Mouse (Mus musculus): ENCODE measurements around the gene Tbcd. TPM values are rescaled to one million over a fixed set of nuclear protein-coding genes. Genes with fewer than 3 reads are reported as not detected.

The Tbcd gene
- total RNA-seq, 2 experiments from 2014 or later: 60.4 to 65.8 TPM

DNA sequence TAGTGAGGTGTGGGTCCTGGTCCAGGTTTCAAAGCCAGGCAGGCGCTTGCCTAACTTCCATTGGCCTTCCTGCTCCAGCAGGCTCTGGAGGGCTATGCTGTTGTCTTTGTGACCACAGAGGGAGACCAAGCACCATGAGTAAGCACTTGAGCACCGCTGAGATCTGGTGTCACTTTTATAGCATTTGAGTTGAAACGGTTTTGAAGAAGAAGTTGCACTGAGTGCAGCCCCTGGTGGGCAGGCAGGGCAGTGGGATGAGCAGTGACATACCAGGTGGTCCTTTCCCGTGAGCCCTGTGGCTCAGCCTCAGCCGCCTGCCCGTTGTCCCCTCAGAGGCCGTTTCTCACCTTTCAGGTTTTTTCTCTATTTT, 108.5 kb downstream of the Tbcd start:
- no peak for DNase-seq (ENCODE audit: low spot score in 2 of 2)

DNA sequence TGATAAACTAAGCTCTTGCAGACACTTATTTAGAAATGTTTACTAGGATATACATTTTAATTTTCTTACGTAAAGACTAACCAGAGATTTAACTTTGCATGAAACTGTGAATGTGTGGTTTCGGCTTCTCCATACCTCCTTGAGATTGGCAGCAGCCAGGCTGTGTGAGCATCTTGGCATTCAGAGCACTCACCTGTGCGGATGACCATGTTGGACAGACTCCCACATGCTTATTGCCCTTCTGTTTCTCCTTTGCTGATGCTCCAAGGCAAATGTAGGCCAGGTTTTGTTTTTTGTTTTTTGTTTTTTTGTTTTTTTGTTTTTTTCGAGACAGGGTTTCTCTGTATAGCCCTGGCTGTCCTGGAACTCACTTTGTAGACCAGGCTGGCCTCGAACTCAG, 111.6 kb downstream of the Tbcd start:
- no peak for DNase-seq (ENCODE audit: low spot score in 2 of 2)

DNA sequence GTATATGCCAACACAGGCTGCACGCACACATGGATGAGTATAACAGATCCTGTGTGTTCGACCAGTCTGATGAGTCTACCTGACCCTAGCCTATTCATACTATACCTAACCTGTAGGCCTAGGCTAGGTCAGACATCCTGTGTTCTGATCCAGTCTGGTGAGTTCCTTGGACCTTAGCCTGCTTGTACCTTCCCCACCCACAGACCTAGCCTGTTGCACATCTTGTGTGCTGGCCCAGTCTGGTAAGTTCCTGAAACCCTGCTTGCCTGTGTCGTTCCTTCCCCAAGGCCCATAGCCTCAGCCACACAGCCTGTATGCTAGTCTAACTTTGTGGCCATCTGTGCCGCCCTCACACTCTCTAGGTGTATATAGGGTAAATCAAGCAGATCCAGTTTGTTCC, 112.5 kb downstream of the Tbcd start:
- no peak for DNase-seq (ENCODE audit: low spot score in 2 of 2)

DNA sequence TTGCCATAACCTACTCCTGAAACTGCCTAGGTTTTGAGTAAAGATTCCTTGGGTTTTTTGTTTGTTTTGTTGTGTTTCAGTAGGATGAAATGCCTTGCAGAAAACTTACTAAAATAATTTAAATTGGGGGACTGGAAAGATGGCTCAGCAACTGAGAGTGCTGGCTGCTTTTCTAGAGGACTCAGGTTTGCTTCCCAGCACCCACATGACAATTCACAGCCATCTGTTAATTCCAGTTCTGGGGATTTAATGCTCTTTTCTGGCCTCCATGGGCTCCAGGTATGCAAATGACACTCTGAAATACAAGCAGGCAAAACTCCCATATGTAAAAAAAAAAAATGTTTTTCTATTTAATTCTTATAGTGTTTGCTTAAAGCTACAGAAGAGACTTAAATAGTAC, 130.1 kb downstream of the Tbcd start:
- DNase-seq (ENCODE audit: low spot score in 2 of 2): no peak

DNA sequence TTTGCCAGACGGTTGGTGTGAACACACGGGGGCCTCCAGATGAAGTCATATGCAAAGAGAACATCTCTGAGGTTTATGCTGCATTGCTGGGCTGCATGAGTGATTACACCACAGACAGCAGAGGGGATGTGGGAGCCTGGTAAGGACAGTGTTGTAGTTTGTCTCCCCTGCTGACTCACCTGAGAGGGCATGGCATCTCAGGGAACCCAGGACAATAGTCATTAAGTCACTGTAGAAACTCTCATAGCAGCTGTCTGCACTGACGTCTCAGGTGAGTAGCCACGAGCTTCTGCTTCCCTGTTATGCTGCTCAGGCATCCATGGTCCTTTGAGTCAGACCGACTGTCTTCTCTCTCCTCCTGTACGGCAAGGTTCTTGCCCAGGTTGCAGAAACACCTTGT, 145.5 kb downstream of the Tbcd start:
- no peak for DNase-seq (ENCODE audit: low spot score in 2 of 2)

DNA sequence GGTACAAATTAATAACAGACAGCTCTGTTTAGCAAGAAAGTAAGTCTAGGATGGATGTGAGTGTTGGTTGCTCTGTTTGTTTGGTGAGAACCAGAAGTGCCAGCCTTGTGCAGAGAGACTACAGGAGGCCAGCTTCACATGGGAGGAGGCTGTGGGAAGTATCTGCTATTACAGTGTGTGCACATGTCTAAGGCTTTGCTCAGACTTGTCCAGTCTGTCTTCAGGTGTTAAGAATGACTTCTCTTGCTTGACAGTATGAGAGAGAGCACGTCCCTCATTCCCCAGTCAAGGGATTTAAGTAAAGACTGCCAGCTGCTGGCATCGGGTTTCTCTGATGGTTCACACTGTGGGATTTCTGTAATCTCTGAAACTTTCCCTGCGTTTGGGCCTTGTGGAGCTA, 149.7 kb downstream of the Tbcd start:
- no peak for DNase-seq (ENCODE audit: low spot score in 2 of 2)

DNA sequence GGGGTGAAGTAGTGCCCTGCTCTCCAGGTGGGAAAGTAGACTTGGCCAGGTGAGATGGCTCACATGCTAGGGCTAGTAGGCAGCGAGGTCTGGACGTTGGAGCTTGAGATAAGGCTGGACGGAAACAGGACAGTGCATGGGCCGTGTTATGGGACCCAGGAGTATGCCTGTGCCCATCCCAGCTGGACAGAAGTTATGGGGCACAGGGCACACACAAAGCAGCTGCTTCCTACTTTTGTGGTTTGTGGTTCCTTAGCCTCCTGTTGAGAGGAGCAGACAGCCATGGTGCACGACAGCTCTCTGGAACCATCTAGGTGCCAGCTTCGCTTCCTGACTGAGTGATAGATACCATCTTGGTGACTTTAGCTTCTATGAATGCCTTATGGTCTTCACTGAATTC, 153.9 kb downstream of the Tbcd start:
- DNase-seq (ENCODE audit: low spot score in 2 of 2): no peak

DNA sequence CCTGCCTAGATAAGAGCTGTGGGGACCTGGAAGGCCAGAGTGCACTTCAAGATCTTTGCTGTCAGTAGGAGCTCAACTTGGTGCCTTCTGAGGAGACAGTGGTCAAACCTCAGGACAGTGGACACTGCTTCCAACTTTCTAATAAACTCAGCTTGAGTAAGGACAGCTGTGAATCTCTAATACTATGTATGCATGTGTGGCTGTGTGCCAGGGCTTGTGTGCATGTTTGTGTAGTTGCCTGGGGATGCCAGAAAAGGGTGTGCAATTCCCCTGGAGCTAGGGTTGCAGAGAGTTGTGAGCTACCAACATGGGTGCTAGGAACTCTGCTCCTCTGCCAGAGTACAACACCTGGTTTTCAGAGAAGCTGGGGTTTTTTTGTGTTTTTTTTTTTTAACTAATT, 159.2 kb downstream of the Tbcd start:
- no peak for DNase-seq (ENCODE audit: low spot score in 2 of 2)

DNA sequence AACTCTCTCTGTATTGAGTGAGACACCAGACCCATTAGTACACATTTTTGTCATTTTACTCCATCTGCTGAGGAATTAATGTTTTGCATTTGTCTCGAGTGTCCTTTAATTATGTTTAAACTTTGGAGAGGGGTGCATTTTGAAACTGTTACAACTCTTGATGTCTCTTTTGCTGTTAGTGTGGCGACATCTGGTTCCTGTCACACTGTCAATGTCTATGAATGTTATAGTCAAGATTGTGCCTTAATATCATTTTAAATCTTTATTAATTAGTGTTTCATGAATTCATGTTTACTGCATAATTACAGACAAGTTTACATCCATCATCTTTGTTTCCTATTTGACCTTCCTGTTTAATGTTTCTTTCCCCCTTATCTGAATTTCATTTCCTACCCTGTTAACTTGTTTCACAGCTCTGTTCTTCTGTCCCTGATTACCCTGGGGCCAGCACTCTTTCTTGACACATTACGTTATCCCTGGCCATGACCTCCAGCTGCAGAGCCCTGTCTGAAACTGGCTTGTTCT, 164.3 kb downstream of the Tbcd start:
- DNase-seq (ENCODE audit: low spot score in 2 of 2): no peak

DNA sequence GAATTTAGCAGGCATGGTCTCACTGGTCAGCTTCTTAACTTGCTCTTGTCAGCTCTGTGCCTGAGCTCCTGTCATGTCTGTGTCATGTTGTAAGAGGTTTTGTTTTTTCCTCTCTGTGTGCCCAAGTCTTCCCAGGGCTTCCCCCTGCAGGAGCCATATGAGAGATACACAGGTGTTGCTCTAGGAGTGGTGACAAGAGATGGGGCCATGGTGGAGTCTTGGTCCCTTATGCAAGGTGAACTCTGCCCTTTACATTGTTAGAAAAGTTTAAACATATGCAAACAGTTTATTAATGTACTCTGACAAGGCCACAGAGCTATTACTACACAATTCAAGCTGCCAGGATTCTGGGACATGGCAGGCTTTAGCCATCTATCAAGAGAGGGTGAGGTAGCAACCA, 164.8 kb downstream of the Tbcd start:
- no peak for DNase-seq (ENCODE audit: low spot score in 2 of 2)

DNA sequence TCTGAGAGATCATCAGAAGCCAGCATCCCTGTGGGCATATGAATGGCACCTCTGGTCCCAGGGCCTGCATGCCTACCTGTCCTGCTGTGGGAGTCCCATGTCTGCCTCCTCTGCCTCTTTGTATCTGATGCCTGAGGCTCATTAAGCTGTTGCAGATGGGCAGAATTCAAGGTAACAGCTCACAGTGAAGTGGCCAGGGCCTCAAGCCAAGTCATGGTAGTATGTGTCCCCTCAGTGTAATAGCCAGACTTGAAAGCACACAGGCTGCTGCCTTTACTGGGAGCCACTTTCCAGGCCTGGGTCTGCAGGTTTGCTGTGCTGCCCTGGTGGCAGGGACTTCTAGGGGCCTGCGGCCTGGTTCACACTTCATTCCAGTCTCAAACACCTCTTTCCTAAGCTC, 165.6 kb downstream of the Tbcd start:
- no peak for DNase-seq (ENCODE audit: low spot score in 2 of 2)

DNA sequence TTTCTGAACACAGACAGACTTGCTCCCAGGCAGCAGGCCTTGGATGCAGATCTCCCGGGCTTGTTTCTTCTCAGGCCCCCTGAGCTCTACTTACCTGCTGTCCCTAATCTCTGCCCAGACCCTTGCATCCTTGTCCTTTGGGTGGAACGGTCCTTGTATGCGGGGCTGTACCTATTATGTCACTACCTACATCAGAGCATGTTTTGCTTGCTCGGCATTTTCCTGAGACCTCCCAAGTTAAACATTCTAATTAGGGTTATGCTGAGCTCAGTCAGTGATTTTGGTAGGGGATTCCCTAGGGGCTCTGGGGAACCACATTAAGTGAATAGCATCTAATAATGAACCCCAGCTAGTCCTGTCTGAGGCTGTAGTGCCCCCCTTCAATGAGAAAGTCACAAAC, 173.3 kb downstream of the Tbcd start:
- DNase-seq (ENCODE audit: low spot score in 2 of 2): no peak

DNA sequence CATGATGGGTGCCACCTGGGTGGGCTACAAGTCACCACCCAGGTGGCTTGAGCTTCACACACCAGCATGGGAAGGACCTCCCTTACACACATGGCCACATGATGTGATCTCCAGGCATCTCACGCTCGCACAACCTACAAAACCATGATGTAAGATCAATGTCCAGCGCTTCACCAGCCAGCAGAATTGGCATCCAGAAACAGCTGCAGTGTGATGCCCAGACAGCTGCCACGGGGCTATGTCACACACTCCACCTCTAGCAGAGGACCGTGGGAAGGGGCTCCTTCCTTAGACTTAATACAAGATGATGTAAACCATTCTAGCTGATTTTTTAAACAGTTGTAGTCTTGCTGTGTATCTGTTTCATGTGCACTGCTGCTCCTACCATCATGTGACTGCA, 175.8 kb downstream of the Tbcd start:
- DNase-seq (ENCODE audit: low spot score in 2 of 2): no peak

DNA sequence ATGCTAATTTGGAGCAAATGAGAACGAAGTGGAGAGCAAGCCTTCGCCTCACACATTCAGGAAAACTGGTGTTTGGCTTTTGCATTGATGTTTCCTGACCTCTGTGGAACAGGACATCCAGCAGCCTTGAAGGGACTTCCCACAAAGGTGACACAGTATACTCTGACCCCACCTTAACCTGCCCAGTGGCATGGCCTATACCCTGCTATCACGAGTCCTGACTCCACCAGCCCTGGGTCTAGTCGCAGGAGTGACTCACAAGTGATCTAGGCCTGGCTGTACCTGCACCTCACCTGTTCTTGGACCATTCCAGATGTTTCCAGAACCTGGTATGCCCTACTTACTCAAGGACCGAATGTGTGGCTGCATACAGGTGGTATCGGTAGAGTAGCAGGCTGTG, 177.8 kb downstream of the Tbcd start:
- DNase-seq (ENCODE audit: low spot score in 2 of 2): no peak

DNA sequence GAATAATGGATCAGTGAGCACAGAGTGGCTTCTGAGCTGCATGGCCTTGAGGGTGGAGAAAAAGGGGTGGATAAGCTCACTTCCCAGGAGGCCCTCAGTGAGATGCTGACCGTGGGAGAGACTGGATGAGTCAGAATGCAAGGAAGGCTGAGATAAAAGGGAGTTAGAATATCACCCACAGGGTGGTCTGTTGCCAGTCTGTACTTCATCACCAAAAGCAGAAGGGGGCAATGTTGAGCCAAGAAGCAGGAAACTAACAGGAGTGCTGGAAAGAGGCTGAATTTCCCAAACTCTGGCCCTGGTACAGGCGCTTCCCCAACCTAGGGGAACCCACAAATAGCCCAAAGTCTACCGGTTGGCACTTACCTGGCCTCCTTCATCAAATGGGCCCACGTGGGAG, 178.7 kb downstream of the Tbcd start:
- DNase-seq (ENCODE audit: low spot score in 2 of 2): peak in 1 of 2 experiments; percentile 28

DNA sequence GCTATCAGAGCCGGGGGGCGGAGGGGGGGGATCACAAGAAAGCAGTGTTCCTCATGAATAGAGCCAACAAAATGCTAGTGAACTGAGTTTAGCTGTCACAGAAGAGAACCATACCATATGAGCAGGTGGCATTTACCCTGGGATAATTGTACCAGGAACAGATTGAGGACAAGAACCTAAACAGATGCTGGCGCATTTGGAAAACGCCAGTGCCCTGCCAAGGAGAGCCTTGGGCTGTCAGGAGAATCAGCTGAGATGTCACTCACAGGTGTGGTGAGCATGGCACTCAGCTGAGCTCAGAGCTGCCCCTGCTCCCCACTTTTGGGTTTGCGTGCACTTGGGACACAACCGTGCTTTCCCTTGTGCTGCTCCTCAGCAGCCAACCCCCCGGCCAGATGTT, 179.7 kb downstream of the Tbcd start:
- no peak for DNase-seq (ENCODE audit: low spot score in 2 of 2)

DNA sequence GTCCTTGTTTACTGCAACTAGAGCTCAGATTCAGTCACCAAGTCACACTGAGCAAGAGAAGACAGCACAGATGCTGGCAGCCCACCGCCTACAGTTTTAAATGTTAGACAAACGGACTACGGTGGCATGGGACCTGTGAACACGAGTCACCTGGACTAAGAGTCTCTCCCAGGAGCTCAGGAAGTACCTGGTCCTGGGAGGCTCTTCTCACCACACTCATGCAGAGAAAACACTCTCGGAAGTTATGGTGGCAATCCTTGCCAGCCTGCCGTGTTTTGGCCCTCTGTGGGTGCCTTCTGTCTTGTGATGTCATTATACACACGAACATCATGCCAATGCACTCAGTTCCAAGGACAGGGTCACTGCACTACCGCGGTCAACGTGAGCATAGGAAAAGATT, 184.9 kb downstream of the Tbcd start:
- DNase-seq (ENCODE audit: low spot score in 2 of 2): no peak

DNA sequence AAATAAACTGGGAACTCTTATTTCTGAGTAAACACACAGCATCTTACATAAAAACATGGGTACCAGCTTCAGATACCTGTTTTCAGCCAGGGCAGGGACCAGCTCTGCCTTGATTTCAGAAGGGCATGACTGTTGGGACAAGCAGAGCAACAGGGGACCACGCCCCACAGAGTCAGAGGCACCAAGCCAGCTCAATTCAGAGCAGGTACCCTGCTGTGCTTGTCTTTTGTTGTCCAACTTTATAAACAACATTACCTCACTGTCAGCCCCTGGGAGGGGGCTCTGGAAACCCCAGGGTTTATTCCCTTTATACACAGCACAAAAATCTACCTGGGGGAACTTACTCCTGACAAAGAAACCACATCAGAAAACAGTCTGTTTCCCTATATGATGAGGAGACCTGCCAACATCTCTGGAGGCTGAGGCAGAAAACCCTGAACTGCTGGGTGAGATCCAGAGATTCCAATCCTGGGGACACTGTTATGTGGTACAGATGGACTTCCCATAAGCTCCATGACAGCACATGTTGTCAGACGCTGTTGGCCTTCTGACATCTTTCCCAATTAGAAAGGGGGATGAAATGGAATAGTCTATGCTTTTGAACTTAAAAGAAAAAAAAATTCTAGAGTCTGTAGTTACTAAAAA, 189.9 kb downstream of the Tbcd start:
- DNase-seq (ENCODE audit: low spot score in 2 of 2): no peak

DNA sequence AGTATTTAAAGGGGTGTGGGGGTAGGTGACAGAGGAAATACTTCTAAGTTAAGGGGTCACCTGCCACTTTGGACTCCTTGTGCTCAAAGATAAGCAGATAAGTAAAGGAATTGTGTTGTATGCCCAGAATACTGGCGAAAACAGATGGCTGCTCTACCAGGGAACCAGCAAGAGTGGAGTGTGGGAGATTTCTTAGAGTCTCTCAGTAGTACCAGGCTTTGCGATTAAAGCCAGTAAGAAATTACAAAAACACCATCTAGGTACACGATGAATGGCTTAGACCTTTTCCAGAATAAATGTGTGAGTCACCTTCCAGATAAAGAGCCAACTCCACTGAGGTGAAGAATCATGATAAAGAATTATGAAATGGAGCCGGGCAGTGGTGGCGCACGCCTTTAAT, 193.6 kb downstream of the Tbcd start:
- DNase-seq (ENCODE audit: low spot score in 2 of 2): no peak

DNA sequence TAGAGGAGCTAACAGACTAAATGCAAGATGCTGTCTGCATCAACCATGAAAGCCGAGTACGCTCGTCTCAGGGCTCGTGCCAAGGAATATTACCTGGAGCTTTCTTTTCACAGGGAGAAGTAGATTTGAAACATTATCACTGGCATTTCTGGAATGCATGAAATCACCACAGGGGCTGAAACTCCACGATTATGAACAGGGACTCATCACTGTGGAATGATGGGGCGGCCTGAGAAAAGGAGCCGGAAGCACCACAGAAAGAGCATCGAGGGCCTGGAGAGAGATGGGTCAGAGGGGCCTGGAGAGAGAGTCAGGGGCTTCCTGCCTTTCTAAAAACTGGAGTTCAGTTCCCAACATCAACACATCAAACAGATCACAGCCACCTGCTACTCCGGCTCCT, 195.6 kb downstream of the Tbcd start:
- no peak for DNase-seq (ENCODE audit: low spot score in 2 of 2)

DNA sequence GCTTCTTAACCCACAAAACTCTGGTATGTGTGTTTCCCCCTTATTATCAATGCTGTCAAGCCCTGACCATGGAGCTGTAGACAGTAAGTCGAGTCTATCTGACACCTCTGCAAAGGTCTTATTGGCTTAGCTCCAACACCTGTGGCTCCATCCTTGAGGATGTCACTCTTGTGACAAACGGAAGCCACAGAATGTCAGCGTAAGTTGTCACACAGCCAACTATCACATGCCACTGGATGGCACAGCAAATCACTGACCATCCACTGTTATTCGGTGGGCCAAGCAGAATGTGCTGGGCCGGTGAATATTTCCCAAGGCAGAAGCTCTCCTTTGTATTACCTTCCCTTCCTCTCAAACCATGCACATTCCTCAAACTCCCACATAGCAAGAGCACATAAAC, 196.4 kb downstream of the Tbcd start:
- no peak for DNase-seq (ENCODE audit: low spot score in 2 of 2)

DNA sequence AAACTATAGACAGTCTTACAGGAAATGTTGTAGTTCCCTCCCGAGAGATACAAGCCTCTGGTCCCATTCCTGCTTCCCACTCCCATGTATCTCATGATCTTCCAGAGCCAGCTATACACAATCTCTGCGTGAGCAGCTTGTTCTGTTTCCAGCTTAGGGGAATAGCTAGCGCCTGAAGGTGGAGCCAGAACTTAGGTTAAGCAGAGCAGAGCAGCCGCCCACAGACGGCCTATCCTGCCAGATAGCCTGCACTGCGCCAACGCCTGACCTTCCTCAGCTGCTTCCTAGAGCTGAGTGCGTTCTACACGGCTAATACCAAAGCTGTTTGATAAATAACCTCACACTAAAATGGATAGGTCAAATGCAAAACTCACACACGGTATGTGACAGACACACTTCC, 198.2 kb downstream of the Tbcd start:
- peak in 1 of 2 experiments; percentile 34 for DNase-seq (ENCODE audit: low spot score in 2 of 2)

DNA sequence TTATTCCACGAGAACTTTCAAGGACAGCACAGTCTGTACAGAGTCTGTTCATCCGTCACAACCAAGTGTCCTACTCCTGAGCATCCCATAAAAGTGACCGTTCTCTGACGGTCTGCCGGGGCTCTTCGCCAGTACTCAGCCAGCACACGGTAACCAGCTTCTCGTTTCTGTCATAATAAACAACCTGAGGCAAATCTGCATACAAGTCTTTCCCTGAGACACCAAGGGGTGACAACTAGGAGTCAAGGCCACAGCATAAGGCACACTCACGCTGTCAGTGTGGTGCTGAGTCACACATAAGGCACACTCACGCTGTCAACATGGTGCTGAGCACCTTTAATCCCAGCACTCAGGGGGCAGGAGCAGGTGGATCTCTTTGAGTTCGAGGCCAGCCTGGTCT, 198.9 kb downstream of the Tbcd start:
- no peak for DNase-seq (ENCODE audit: low spot score in 2 of 2)

DNA sequence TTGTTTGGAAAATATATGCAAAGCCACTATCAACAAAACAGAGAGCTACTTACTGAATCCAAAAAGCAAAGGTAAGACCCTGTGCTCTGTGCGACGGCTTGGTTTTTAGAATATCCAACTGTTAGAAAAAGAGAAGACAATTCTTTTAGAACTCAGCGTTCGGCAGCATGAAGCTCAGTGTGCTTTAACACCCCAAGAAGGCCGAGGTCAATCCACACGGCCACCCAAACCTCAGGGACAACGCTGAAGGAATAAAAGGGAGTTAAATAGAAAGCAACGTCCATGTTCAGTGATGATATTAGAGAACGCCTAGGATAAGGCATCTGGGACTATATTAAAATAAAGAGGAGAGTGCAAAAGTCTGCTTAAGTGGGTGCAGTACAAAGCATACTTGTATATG, 199.8 kb downstream of the Tbcd start:
- no peak for DNase-seq (ENCODE audit: low spot score in 2 of 2)
